ENCODE assay signal across 8 mouse cellular contexts in genomic region chr19:4232651-4233050, GRCm38 (mm10). TPM values are rescaled to one million over a fixed set of nuclear protein-coding genes. Genes with fewer than 3 reads are reported as not detected.
DNase-seq lines count a peak whose midpoint lies in the region; ATAC-seq and TF ChIP-seq lines count a peak whose summit lies in the region.

No protein-coding gene starts in this region.

- no peaks in the 10 kb centered on the region for H3K27me3 ChIP-seq in C2C12 (ENCODE audit: control insufficient read depth, insufficient read depth, insufficient read length)
- H3K27me3 ChIP-seq in forebrain, postnatal 0 days (ENCODE audit: insufficient read depth, low read length) = no peaks in the 10 kb centered on the region

- peaks cover 12% of the 10 kb centered on the region for H3K79me2 ChIP-seq in C2C12 (ENCODE audit: control insufficient read depth, insufficient read depth)
- no peaks in the 10 kb centered on the region for H3K79me2 ChIP-seq in macrophage (ENCODE audit: inconsistent target)

- peak overlapping the region; percentile 83 for H3K4me2 ChIP-seq in forebrain, postnatal 0 days (ENCODE audit: low read depth)

- H3K4me1 ChIP-seq in forebrain, postnatal 0 days (ENCODE audit: insufficient read depth) = peaks cover 9% of the 10 kb centered on the region; the same call in 1 of the 2 replicates

- H3K36me3 ChIP-seq in C2C12 (ENCODE audit: control insufficient read depth, insufficient read depth) = no peaks in the 10 kb centered on the region
- H3K36me3 ChIP-seq in forebrain, postnatal 0 days (ENCODE audit: insufficient read depth) = no peaks in the 10 kb centered on the region
- H3K36me3 ChIP-seq in macrophage (ENCODE audit: inconsistent target) = no peaks in the 10 kb centered on the region

- no peak for ATAC-seq in forebrain, postnatal 0 days
- ATAC-seq in granulocyte monocyte progenitor cell, adult 5-6 weeks (replicated peaks; ENCODE audit: poor library complexity, severe bottlenecking) = no peak

- no peak for TF ChIP-seq CTCF in C2C12 (IDR thresholded peaks at IDR 0.05; ENCODE audit: control insufficient read depth, insufficient read depth, insufficient read length)
- TF ChIP-seq CTCF in forebrain, postnatal 0 days (IDR thresholded peaks at IDR 0.05; ENCODE audit: low read depth) = no peak

- peak; percentile 94 for DNase-seq in heart, adult 11 months
- no peak for DNase-seq in heart, adult 9 months (ENCODE audit: low spot score in 2 of 2)
- DNase-seq in forebrain, postnatal 0 days = no peak
- no peak for DNase-seq in adrenal gland, postnatal 14 days
- DNase-seq in cerebellum, adult 8-10 months = no peak

- H3ac ChIP-seq in C2C12 (ENCODE audit: control insufficient read depth, insufficient read length, low read depth) = peak overlapping the region; percentile 21

- WGBS in forebrain, postnatal 0 days = 84% methylated on average over 7 of the region's 7 CpGs
- whole genome bisulfite sequencing in macrophage (ENCODE audit: missing documents) = 85% methylated on average over 7 of the region's 7 CpGs

- H3K9me3 ChIP-seq in forebrain, postnatal 0 days (ENCODE audit: low read length) = no peaks in the 10 kb centered on the region

- H3K4me3 ChIP-seq in C2C12 (ENCODE audit: insufficient read depth, poor library complexity, severe bottlenecking) = peak overlapping the region; percentile 35
- peak overlapping the region; percentile 62 for H3K4me3 ChIP-seq in forebrain, postnatal 0 days (ENCODE audit: low read depth, low read length)
- H3K4me3 ChIP-seq in macrophage (ENCODE audit: inconsistent target) = peak overlapping the region; percentile 40; the same call in 1 of the 2 replicates

- no peaks in the 10 kb centered on the region for H3K79me3 ChIP-seq in C2C12 (ENCODE audit: low read depth)

- no peak overlapping the region for H3K27ac ChIP-seq in forebrain, postnatal 0 days (ENCODE audit: low read depth, low read length)
- H3K27ac ChIP-seq in macrophage = peak overlapping the region; percentile 97

- H3K9ac ChIP-seq in forebrain, postnatal 0 days = peak overlapping the region; percentile 68; the same call in 1 of the 2 replicates

TF ChIP-seq in C2C12, 6 proteins besides CTCF, POLR2A, EP300 and RAD21:
- no peak for TF ChIP-seq MYOD1 (IDR thresholded peaks at IDR 0.05; ENCODE audit: control insufficient read depth, insufficient read length, low read depth)
- TF ChIP-seq MYOG (IDR thresholded peaks at IDR 0.05; ENCODE audit: control insufficient read depth, extremely low read depth, insufficient read length) = no peak
- TF ChIP-seq CEBPB (IDR thresholded peaks at IDR 0.05; ENCODE audit: low read depth) = no peak
- TF ChIP-seq MAX (IDR thresholded peaks at IDR 0.05) = no peak
- TF ChIP-seq USF1 (IDR thresholded peaks at IDR 0.05; ENCODE audit: low read depth) = no peak
TF ChIP-seq in C2C12: peak in this region for 0.

RNA-seq across cellular contexts. Expression of gene Pold4, which starts 1.0 kb away (rescaled TPM):
- polyA plus RNA-seq in C2C12 (2012; fragmentation: generic; extraction: Trizol) (112 TPM), macrophage (2018) (33.8 to 76.3 TPM (median 47.8 TPM) in 3 replicates)
- total RNA-seq in forebrain, postnatal 0 days (2014; rRNA removed) = 18.8 and 21.2 TPM in 2 replicates
- polyA plus RNA-seq in forebrain, postnatal 0 days (2015; fragmentation: Nextera tagmentation; extraction: Ambion mirVana) = 21.8 and 23.4 TPM in 2 replicates
- total RNA-seq in macrophage (2018; cell fraction: chromatin; rRNA removed) = 10 to 100 TPM in 6 of 26 experiments, 1 to 10 TPM in 20; 2.3 to 16.2 (median 6.8) TPM
- 10 to 100 TPM; 32.6 to 53.1 (median 46.7) TPM for total RNA-seq in macrophage (2018; cell fraction: cytosol; rRNA removed)
- total RNA-seq in macrophage (2018; cell fraction: nucleus; rRNA removed) = 10 to 100 TPM in 19 of 26 experiments, 1 to 10 TPM in 7; 4.9 to 32.7 (median 13.5) TPM
- 43.3 and 57.9 TPM in 2 replicates for total RNA-seq in adrenal gland, postnatal 14 days (2021)
- total RNA-seq in granulocyte monocyte progenitor cell, adult 5-6 weeks (2014; fragmentation: Nextera tagmentation) = 68.6 and 117 TPM in 2 replicates
- 69.5 and 92.0 TPM in 2 replicates for total RNA-seq in granulocyte monocyte progenitor cell, adult 5-6 weeks (2017)

RNA-seq across cellular contexts. Expression of gene AC109138.7, which starts 18.5 kb away (rescaled TPM):
- polyA plus RNA-seq in C2C12 (2012; fragmentation: generic; extraction: Trizol) (0.90 TPM), macrophage (2018) (not detected in 3 replicates)
- total RNA-seq in forebrain, postnatal 0 days (2014; rRNA removed) = not detected in 2 replicates
- not detected in 2 replicates for polyA plus RNA-seq in forebrain, postnatal 0 days (2015; fragmentation: Nextera tagmentation; extraction: Ambion mirVana)
- total RNA-seq in macrophage (2018; cell fraction: chromatin; rRNA removed) = not detected
- total RNA-seq in macrophage (2018; cell fraction: cytosol; rRNA removed) = under 1 TPM in 1 of 26 experiments, not detected in 25; 0.74 TPM
- total RNA-seq in macrophage (2018; cell fraction: nucleus; rRNA removed) = not detected
- not detected in 2 replicates for total RNA-seq in adrenal gland, postnatal 14 days (2021)
- not detected in 2 replicates for total RNA-seq in granulocyte monocyte progenitor cell, adult 5-6 weeks (2014; fragmentation: Nextera tagmentation)
- not detected in 2 replicates for total RNA-seq in granulocyte monocyte progenitor cell, adult 5-6 weeks (2017)

RNA-seq across cellular contexts. Expression of gene Clcf1, which starts 18.6 kb away (rescaled TPM):
- polyA plus RNA-seq in C2C12 (2012; fragmentation: generic; extraction: Trizol) (24.8 TPM), macrophage (2018) (0.10 to 0.21 TPM (median 0.17 TPM) in 3 replicates)
- total RNA-seq in forebrain, postnatal 0 days (2014; rRNA removed) = 0.38 and 1.2 TPM in 2 replicates
- 0.29 and 0.41 TPM in 2 replicates for polyA plus RNA-seq in forebrain, postnatal 0 days (2015; fragmentation: Nextera tagmentation; extraction: Ambion mirVana)
- 100 to 1,000 TPM in 2 of 26 experiments, 10 to 100 TPM in 8, 1 to 10 TPM in 8, under 1 TPM in 7, not detected in 1; 0.30 to 176 (median 4.0) TPM for total RNA-seq in macrophage (2018; cell fraction: chromatin; rRNA removed)
- 10 to 100 TPM in 4 of 26 experiments, 1 to 10 TPM in 4, under 1 TPM in 14, not detected in 4; 0.07 to 29.5 (median 0.49) TPM for total RNA-seq in macrophage (2018; cell fraction: cytosol; rRNA removed)
- 100 to 1,000 TPM in 3 of 26 experiments, 10 to 100 TPM in 6, 1 to 10 TPM in 12, under 1 TPM in 4, not detected in 1; 0.50 to 126 (median 5.6) TPM for total RNA-seq in macrophage (2018; cell fraction: nucleus; rRNA removed)
- 10.8 and 16.3 TPM in 2 replicates for total RNA-seq in adrenal gland, postnatal 14 days (2021)
- total RNA-seq in granulocyte monocyte progenitor cell, adult 5-6 weeks (2014; fragmentation: Nextera tagmentation) = 6.8 and 7.4 TPM in 2 replicates
- 0.67 and 1.8 TPM in 2 replicates for total RNA-seq in granulocyte monocyte progenitor cell, adult 5-6 weeks (2017)

RNA-seq across cellular contexts. Expression of gene Rad9a, which starts 31.2 kb away (rescaled TPM):
- polyA plus RNA-seq in C2C12 (2012; fragmentation: generic; extraction: Trizol) (33.3 TPM), macrophage (2018) (16.0 to 22.9 TPM (median 16.7 TPM) in 3 replicates)
- 11.8 and 16.4 TPM in 2 replicates for total RNA-seq in forebrain, postnatal 0 days (2014; rRNA removed)
- 15.9 and 16.5 TPM in 2 replicates for polyA plus RNA-seq in forebrain, postnatal 0 days (2015; fragmentation: Nextera tagmentation; extraction: Ambion mirVana)
- 10 to 100 TPM; 15.7 to 94.0 (median 36.0) TPM for total RNA-seq in macrophage (2018; cell fraction: chromatin; rRNA removed)
- total RNA-seq in macrophage (2018; cell fraction: cytosol; rRNA removed) = 10 to 100 TPM; 11.6 to 24.5 (median 21.0) TPM
- 10 to 100 TPM; 15.3 to 66.7 (median 30.6) TPM for total RNA-seq in macrophage (2018; cell fraction: nucleus; rRNA removed)
- total RNA-seq in adrenal gland, postnatal 14 days (2021) = 8.2 and 10.7 TPM in 2 replicates
- 27.8 and 41.3 TPM in 2 replicates for total RNA-seq in granulocyte monocyte progenitor cell, adult 5-6 weeks (2014; fragmentation: Nextera tagmentation)
- total RNA-seq in granulocyte monocyte progenitor cell, adult 5-6 weeks (2017) = 16.0 and 16.3 TPM in 2 replicates

RNA-seq across cellular contexts. Expression of gene Ssh3, which starts 36.3 kb away (rescaled TPM):
- 0.34 TPM for polyA plus RNA-seq in C2C12 (2012; fragmentation: generic; extraction: Trizol)
- 35.9 and 41.5 TPM in 2 replicates for total RNA-seq in forebrain, postnatal 0 days (2014; rRNA removed)
- 6.4 and 9.1 TPM in 2 replicates for polyA plus RNA-seq in forebrain, postnatal 0 days (2015; fragmentation: Nextera tagmentation; extraction: Ambion mirVana)
- total RNA-seq in macrophage (2018; cell fraction: chromatin; rRNA removed) = 100 to 1,000 TPM; 162 to 687 (median 390) TPM
- 10 to 100 TPM; 40.4 to 92.6 (median 62.0) TPM for total RNA-seq in macrophage (2018; cell fraction: cytosol; rRNA removed)
- 100 to 1,000 TPM; 117 to 367 (median 243) TPM for total RNA-seq in macrophage (2018; cell fraction: nucleus; rRNA removed)
- 32.6 to 83.1 TPM (median 36.6 TPM) in 3 replicates for polyA plus RNA-seq in macrophage (2018)
- total RNA-seq in adrenal gland, postnatal 14 days (2021) = 17.3 and 20.8 TPM in 2 replicates
- total RNA-seq in granulocyte monocyte progenitor cell, adult 5-6 weeks (2014; fragmentation: Nextera tagmentation) = 17.7 and 25.9 TPM in 2 replicates
- total RNA-seq in granulocyte monocyte progenitor cell, adult 5-6 weeks (2017) = 10.8 and 22.0 TPM in 2 replicates
